Mouse (Mus musculus): ENCODE data around the gene Kcne1.
A peak's percentile ranks its signal among the peaks of the same experiment; 100 is the strongest.

The Kcne1 gene

DNA sequence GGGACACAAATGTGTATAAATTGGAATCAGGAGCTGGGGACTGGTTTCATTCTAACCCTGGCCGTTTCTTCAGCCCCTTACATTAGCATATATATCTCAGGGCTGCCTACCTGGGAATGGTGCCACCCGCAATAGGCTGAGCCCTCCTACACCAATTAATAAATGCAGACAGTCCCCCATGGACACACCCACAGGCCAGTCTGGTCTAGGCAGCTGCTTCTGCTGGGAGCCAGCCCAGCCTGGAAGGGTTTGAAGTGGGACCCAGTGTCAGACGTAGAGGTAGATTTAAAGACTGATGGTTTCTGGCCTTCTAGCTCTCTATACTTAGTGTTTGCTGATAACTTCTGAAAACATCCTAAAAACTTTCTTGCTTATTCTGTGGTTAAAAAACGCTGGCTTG is 50.1 kb downstream of the Kcne1 start:
- DNase-seq (ENCODE audit: low spot score in 2 of 2) = no peak

DNA sequence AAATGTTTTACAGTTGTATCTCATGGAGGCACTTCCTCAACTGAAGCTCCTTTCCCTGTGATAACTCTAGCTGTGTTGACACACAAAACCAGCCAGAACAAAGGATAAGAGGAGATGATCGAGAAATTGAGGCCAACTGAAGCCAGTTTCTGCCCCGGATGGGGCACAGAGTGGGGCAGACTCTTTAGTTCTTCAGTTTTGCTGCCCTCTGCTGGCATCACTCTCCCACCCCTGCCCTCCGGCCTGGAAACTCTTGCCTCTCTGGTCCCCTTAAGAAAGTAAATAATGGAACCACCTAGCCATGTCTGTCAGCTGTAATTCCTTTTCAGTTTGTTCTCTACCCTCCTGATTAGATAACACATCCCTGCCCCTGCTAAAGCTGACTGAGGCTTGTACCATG is 51.3 kb downstream of the Kcne1 start:
- no peak for DNase-seq (ENCODE audit: low spot score in 2 of 2)

DNA sequence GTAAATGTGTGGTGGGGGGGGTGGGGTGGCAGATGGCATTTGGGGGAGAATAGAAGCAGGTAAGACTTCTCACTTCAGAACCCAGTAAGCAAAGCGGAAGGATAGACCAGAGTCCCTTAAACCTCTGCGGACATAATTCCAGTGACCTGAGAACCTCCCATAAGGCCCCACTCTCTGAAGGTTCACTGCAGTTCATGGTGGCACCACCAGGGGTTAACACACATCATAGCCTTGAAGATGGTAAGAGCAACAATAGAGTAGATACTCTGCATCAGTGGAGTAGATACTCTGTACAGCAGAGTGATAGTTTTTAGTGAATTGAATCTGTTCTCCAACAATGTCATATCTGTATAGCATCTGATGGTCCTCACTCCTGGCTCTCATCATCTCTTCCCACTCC is 53.7 kb downstream of the Kcne1 start:
- no peak for DNase-seq (ENCODE audit: low spot score in 2 of 2)

DNA sequence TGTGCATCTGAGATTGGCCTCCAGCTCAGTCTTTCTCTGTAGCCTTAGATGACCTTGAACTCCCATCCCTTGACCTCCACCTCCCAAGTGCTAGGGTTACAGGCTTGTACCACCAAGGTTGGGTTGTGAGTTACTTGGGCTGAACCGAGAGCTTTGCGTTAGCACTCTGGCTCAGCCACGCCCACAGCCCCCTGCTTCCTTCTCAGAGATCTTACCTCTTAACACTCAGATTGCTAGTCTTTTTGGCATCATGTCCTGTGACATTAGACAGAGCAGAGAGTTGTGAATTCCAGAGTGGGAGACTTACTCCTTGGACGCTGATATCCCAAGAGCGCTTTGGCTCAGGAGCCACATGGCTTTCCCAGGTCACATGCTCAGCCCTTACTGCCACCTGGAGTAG is 56.8 kb downstream of the Kcne1 start:
- DNase-seq (ENCODE audit: low spot score in 2 of 2) = no peak

DNA sequence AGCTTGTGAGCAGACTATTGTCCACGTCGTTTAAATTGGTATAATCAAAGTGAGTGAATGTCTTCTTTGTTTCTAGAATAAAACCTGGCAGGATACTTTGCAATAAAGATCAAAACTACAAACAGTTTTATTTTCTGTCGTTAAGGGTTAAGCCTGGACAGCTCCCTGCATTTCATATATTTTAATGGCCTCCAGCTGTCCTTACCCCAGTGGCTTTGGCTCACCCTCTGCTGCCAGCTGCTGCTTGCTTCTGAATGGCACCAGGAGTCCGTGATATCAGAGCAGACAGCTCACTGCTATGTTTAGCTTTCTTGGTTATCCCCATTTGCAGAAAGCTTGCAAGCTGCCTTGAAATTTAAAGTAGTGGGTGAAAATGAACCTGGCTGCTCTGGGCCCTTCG is 57.3 kb downstream of the Kcne1 start:
- no peak for DNase-seq (ENCODE audit: low spot score in 2 of 2)

DNA sequence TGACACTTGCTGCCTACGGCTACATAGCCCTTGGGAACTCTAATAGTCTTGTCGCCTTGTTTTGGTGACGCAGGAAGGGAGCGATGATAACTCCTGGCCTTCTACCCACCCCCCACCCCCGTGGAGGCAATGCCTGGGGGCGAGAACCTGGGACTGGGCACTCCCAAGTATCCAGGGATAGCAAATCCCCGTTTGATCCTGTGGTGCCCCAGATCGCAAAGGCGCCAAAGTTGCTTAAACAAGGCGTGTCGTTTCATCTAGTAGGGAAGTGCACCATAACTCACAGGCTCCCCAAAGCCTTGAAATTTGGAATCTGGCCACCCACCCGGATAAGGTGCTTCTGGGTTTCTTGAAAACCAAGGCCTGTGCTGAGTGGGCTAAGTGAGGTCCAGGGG is 57.9 kb downstream of the Kcne1 start:
- DNase-seq (ENCODE audit: low spot score in 2 of 2) = no peak

DNA sequence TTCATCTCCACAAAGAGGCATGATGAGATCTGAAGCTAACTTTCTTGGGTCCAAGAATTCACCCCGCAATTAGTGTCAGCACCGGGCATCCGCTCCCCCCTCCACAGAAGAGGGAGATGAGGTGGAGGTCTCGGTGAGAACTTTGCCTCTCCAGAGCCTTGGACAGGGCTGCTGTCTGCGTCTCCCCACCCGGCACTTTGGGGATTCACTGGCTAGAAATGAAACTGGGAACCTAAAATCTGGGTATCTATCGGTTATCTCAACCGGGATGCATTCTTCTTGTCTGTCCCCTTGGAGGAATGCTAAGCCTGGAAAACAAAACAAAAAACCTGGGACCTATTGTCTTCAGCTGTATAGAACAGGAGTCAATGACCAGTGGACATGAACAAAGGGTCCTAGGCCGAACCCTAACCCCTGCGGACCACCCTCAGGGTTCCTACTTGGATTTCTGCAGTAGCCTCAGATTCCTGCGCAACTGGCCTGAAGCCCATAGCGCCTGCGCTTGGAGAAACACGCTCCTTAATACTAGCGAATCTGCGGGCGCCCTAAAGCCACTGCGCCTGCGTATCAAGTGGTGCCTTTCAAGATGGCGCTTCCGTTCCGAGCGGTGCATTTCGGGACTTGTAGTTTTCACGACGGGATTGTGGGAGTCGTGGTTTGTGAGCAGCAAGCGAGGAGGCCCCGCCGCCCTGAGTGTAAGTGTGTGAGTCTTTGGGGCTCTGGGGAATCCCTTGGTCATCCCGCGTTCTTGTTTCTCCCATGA is 58.4 kb downstream of the Kcne1 start, which contains the start of gene Smim11:
Gene Smim11 (plus strand): TSS at position 638 of the 763 bp plus-strand sequence.
- DNase-seq (ENCODE audit: low spot score in 2 of 2) = peak; percentile 86 to 88
